Mouse (Mus musculus): ENCODE data around the gene Npsr1.

GRCm38 (mm10) chr9:24283071-24283470, 185.3 kb downstream of the Npsr1 start:
- no peak for TF ChIP-seq POLR2A (IDR thresholded peaks at IDR 0.05; ENCODE audit: control insufficient read depth, low read depth, low read length)
- TF ChIP-seq CTCF (IDR thresholded peaks at IDR 0.05; ENCODE audit: control insufficient read depth, insufficient read depth, insufficient replicate concordance, low read depth, low read length), result no peak
